Mouse (Mus musculus) spleen, adult 2 months (tissue): ENCODE measurements around the gene Pde1c. TPM values are rescaled to one million over a fixed set of nuclear protein-coding genes. Genes with fewer than 3 reads are reported as not detected.

Source experiments
- DNase-seq, 2 experiments: peaks; one replicate each; pipeline versions ENCODE4 v3.0.0 to v3.0.0-alpha.2; 2012 to 2021; ENCODE audit warnings: low spot score in 2 of 2, low read depth in 1 of 2
- H3K27ac ChIP-seq: fragments of 200-500 bp; 2 replicates; pipeline ENCODE4 v1.5.1; 2012; ENCODE audit warnings: low read length, inconsistent platforms; ENCODE audit not compliant: insufficient read depth
- H3K27me3 ChIP-seq: fragments of 200-500 bp; 2 replicates; pipeline ENCODE4 v1.6.1; 2012; ENCODE audit warnings: mild to moderate bottlenecking, moderate library complexity, low read length, inconsistent platforms; ENCODE audit not compliant: control insufficient read depth, insufficient read depth
- H3K36me3 ChIP-seq: fragments of 200-500 bp; 2 replicates; pipeline ENCODE4 v1.6.1; 2012; ENCODE audit warnings: mild to moderate bottlenecking, low read length, inconsistent platforms; ENCODE audit not compliant: control insufficient read depth, insufficient read depth
- H3K4me1 ChIP-seq: fragments of 200-500 bp; 2 replicates; pipeline ENCODE4 v1.6.1; 2011; ENCODE audit warnings: inconsistent platforms; ENCODE audit not compliant: control insufficient read depth, insufficient read depth, insufficient read length
- H3K4me3 ChIP-seq: fragments of 200-500 bp; 2 replicates; pipeline ENCODE4 v1.5.1; 2011; ENCODE audit warnings: mild to moderate bottlenecking, inconsistent platforms; ENCODE audit not compliant: insufficient read depth, insufficient read length; ENCODE audit errors: extremely low read depth
- CTCF ChIP-seq: fragments of 200-500 bp; IDR thresholded peaks from 2 replicates; pipeline ENCODE4 v1.5.1; 2011; ENCODE audit warnings: mild to moderate bottlenecking, inconsistent platforms; ENCODE audit not compliant: insufficient read depth, insufficient read length, insufficient replicate concordance; ENCODE audit errors: extremely low read depth
- POLR2A ChIP-seq: fragments of 200-500 bp; IDR thresholded peaks from 2 replicates; pipeline ENCODE4 v1.6.1; 2011; ENCODE audit warnings: low read depth, low read length, inconsistent platforms
- WGBS: fragments of 180-500 bp; shearing (Covaris S2); methylation state at CpG from one replicate; pipeline ENCODE4 v1.1.7; 2018; 5-methylcytosine and 5-hydroxymethylcytosine counted together
- polyA plus RNA-seq: library from polyadenylated mRNA; depleted of rRNA; stranded (reverse); fragments of >200 nt; gene quantifications from 2 replicates; pipeline ENCODE4 v1.2.3, GENCODE M21; 2012

Pde1c gene
- polyA plus RNA-seq, 1 experiment = 0.08 TPM

DNA sequence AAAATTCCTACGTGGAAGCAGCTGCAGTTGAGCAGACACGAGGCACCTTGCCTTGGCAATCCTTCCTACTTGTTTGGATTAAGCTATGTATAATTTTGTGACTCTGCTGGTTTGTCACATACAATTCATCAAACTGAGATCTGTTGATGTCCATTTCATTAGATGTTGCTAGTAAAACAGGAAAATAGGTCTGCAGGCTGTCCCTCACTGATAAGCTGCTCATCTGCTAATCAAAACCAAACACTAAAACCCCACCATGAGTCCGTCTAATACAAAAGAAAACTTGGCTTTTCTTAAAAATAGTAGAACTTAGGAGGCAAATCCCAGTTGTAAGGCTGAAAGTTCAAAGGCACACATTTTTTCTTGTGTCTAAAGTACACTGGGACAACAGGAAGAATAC lies 308.8 kb downstream of the Pde1c start:
- Histone ChIP-seq H3K4me3 (no peak overlapping the region), H3K27ac (no peak overlapping the region), H3K27me3 (no peaks in the 10 kb centered on the region), H3K4me1 (no peaks in the 10 kb centered on the region), H3K36me3 (no peaks in the 10 kb centered on the region)
- 69% methylated on average over 3 of the region's 3 CpGs for WGBS
- no peak for TF ChIP-seq POLR2A
- no peak for TF ChIP-seq CTCF
- no peak for DNase-seq

DNA sequence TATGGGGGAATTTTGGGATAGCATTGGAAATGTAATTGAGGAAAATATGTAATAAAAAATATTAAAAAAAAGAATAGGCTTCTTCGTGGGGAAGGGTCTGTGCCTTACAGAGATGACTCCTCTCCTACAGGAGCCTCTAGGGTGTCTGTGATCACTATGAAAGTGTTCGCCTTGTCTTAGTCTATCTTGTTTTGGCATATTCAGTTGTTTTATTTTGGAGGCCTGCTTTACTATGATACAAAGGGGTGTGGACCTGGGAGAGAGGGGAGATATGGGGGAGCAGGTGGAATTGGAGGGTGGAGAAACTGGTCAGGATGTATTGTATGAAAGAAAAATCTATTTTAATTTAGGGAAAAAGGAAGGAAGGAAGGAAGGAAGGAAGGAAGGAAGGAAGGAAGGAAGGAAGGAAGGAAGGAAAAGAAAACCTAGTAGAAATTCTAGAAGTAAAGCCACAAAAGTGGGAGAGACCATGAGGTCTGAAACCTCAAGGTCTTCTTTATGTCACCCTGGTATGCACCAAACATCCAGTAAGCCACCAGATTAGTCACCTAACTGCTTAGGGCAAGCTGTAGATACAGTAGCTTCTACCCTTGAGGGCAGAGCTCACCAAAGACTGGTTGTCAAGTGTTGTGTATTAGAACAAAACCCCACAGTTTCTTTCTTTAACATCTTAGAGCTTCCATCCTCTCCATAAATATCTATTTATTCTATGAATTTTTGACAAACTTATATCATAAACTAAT lies 311.2 kb downstream of the Pde1c start:
- H3K27ac ChIP-seq = no peak overlapping the region
- no peak for DNase-seq
- WGBS = 94% methylated on average over 2 of the region's 2 CpGs

DNA sequence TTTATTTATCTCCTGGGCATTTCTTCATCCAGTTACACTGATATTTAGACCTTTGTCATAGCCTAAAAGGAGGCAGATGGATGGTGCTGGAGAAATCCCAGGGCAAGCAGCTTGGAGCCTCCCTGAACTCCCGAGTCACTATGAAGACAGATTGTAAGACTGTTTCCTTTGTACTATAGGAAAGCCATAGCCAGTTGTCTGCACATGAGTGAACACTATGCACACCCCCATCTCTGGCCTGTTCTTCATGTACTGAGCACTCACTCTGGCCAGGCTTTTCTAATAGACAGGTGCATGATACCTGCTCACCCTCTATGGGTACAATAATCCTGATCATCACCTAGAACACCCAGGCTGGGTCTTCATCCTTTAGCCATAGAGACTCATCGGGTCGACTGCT lies 318.8 kb downstream of the Pde1c start:
- Histone ChIP-seq H3K27me3 (no peaks in the 10 kb centered on the region), H3K4me3 (no peak overlapping the region), H3K4me1 (no peaks in the 10 kb centered on the region), H3K27ac (no peak overlapping the region), H3K36me3 (no peaks in the 10 kb centered on the region)
- TF ChIP-seq POLR2A (no peak), CTCF (no peak)
- WGBS = 89% methylated on average over 3 of the region's 3 CpGs
- no peak for DNase-seq

More for the DNA sequence above, 311.2 kb downstream of the Pde1c start:
- H3K27me3 ChIP-seq = no peaks in the 10 kb centered on the region
- H3K4me1 ChIP-seq = no peaks in the 10 kb centered on the region
- TF ChIP-seq POLR2A = no peak
- TF ChIP-seq CTCF = no peak
- no peaks in the 10 kb centered on the region for H3K36me3 ChIP-seq
- no peak overlapping the region for H3K4me3 ChIP-seq

DNA sequence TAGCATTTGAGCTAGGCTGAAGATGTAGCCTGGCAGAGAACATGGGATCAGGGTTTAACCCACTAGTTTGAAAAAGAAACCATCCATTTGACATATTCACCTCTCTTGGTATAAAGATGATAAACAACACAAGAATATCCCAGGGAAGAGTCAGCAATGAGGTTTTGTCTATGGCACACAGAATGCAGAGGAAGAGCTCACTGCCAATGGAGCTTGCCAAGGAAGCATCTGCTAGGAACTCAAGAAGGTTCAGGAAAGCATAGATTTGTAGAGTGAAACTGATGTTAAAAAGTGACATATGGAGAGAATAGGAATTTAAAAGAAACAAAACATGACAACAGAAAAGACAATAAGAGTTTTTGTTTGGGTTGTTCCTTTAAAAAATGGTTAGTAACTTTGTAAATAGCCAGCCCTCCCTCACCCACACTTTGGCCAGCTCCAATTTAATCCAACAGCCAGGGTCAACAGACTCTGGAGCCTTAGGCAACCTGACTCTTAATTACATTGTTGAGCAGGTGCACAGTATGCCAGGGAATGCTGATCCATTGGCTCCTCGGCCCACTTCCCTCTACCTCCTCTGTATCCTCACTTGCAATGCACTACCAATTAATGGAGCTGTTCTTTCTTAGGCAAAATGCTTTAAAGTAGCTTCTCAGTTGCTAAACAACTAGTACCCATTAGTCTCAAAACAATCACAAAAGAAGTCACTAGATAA lies 377.3 kb downstream of the Pde1c start:
- no peak for DNase-seq
- WGBS = 85% methylated on average over 1 of the region's 1 CpGs
- Histone ChIP-seq H3K4me1 (no peaks in the 10 kb centered on the region), H3K27me3 (no peaks in the 10 kb centered on the region), H3K27ac (no peak overlapping the region), H3K36me3 (no peaks in the 10 kb centered on the region), H3K4me3 (no peak overlapping the region)
- TF ChIP-seq POLR2A (no peak), CTCF (no peak)

DNA sequence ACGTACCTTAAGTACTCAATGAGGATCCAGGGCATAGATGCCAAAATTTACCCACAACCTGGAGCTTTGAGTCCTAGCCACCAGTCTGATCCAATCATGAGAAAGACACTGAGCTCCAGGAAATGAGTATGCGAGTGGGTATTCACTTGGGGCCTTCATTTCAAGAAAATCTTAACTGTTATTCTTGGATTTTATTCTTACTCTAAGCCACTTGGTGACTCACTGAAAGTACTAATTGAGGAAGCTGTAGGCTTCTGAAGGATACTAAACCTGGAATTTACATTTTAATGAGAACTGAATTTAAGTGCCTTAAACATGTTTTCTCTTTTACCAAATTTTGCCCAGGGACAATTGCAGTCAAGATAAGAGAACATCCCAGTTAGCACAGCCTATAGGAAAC lies 392.4 kb downstream of the Pde1c start:
- H3K27ac ChIP-seq = no peak overlapping the region
- H3K27me3 ChIP-seq = no peaks in the 10 kb centered on the region
- no peak overlapping the region for H3K4me3 ChIP-seq
- WGBS = 86% methylated on average over 2 of the region's 2 CpGs
- no peak for DNase-seq
- TF ChIP-seq POLR2A = no peak
- no peak for TF ChIP-seq CTCF
- no peaks in the 10 kb centered on the region for H3K4me1 ChIP-seq
- H3K36me3 ChIP-seq = no peaks in the 10 kb centered on the region

DNA sequence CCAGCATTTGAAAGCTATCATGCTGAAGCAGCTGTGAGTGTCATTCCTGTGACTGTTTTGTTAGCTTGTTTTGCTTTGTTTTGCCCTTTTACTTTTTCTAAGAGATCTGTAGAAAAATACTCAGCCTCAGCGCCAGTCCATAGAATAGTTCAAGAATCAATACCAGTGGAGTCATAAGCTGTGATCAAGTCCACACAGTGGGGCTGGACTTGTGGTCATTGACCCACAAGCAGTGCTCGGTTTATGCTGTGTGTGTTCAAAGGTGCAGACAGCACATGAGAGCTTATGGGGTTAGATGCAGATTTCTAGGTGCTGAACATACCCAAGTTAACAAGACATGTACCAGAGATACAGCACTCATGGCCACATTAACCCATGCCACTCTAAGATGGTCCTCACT lies 396.7 kb downstream of the Pde1c start:
- Histone ChIP-seq H3K27me3 (no peaks in the 10 kb centered on the region), H3K36me3 (no peaks in the 10 kb centered on the region), H3K27ac (no peak overlapping the region), H3K4me3 (no peak overlapping the region), H3K4me1 (no peaks in the 10 kb centered on the region)
- TF ChIP-seq CTCF (no peak), POLR2A (no peak)
- DNase-seq = no peak
- WGBS = 81% methylated on average over 2 of the region's 2 CpGs

DNA sequence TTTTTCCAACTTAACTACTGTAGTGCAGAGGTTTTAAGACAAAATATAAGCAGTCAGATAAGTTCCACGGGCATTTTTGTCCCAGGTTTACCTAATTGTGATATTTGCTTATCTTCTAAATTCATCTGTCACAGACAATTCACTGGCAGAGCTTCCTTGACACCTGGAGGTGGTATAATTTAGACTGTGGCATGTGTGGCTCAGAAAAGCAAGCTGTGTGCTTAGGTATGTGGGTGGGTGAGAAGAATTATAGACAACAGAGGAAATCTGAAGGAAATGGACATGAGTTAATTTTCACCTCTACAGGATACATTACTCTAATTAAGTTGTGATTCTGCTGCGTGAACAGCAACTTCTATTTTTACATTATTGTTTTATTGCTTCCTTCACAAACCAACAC lies 400.2 kb downstream of the Pde1c start:
- no peaks in the 10 kb centered on the region for H3K36me3 ChIP-seq
- no peaks in the 10 kb centered on the region for H3K4me1 ChIP-seq
- WGBS = 57% methylated on average over 2 of the region's 2 CpGs
- no peak for DNase-seq
- no peaks in the 10 kb centered on the region for H3K27me3 ChIP-seq
- no peak overlapping the region for H3K27ac ChIP-seq
- TF ChIP-seq POLR2A = no peak
- no peak for TF ChIP-seq CTCF
- H3K4me3 ChIP-seq = no peak overlapping the region
